Mouse (Mus musculus) CH12.LX (cell line): ENCODE measurements around the gene Tacc2.

ENCODE experiments used
- CTCF ChIP-seq, 2 experiments: IDR thresholded peaks in 1 of 2; conservative IDR thresholded peaks in 1 of 2; 2 replicates each; pipeline ENCODE4 v1.5.1; 2011 to 2012; ENCODE audit warnings: low read depth in 2 of 2, low read length in 2 of 2, improper control_type of control experiment in 1 of 2, inconsistent platforms in 1 of 2, mild to moderate bottlenecking in 1 of 2, moderate library complexity in 1 of 2
- JUND ChIP-seq: conservative IDR thresholded peaks from 2 replicates; pipeline ENCODE4 v1.6.1; 2011; ENCODE audit warnings: low read depth, low read length, improper control_type of control experiment
- MXI1 ChIP-seq: IDR thresholded peaks from 2 replicates; pipeline ENCODE4 v1.6.1; 2011; ENCODE audit warnings: mild to moderate bottlenecking, low read depth, low read length, improper control_type of control experiment
- RAD21 ChIP-seq: IDR thresholded peaks from 2 replicates; pipeline ENCODE4 v1.6.1; 2011; ENCODE audit warnings: low read depth, mild to moderate bottlenecking, low read length, improper control_type of control experiment, moderate library complexity
- SMC3 ChIP-seq: IDR thresholded peaks from 2 replicates; pipeline ENCODE4 v1.6.1; 2011; ENCODE audit warnings: low read depth, low read length, improper control_type of control experiment

DNA sequence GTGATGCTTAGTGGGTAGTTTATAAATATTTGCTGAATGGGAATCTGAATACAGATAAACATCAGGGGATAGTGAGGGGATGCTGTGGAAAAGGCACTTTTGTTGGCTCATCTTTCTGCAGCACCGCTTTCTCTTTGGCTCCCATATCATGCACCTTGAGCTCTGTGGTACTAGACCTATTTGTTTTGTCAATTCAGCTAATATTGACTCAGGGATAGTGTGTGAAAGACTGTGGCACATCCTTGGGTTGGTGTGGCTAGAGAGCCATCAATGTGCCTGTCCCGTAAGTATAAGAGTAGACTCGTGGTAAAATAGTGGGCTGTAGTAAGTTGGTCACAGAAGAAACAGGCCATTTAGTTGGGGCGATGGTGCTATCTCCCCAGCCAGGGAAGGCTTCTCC is 210.3 kb downstream of the Tacc2 start:
- TF ChIP-seq RAD21 = no peak
- no peak for TF ChIP-seq CTCF (conservative IDR thresholded peaks at IDR 0.05 in 1 of 2, IDR thresholded peaks at IDR 0.05 in 1 of 2; ENCODE audit: low read depth in 2 of 2, low read length in 2 of 2)
- TF ChIP-seq JUND = no peak
- TF ChIP-seq SMC3 = no peak
- TF ChIP-seq MXI1 = no peak
